Mouse (Mus musculus): ENCODE results near the gene Ift74.
A peak's percentile ranks its signal among the peaks of the same experiment; 100 is the strongest.
"Not testable (repeated sequence)": the region's sequence is repeated elsewhere in the genome, so short reads cannot be mapped to it uniquely, and the experiment has no call there.

Gene Ift74

GRCm38 (mm10) chr4:94613972-94614626, at the start of gene Ift74:
Gene Ift74 (plus strand): TSS chr4:94614491.
- peak; percentile 89 for DNase-seq (ENCODE audit: low read depth, low spot score)

- no peak for DNase-seq (ENCODE audit: low read depth, low spot score)
These were observed 41.6 kb upstream of the Ift74 start for GRCm38 (mm10) chr4:94572677-94573076.

- DNase-seq (ENCODE audit: low read depth, low spot score), result no peak
These were observed 22.4 kb upstream of the Ift74 start for GRCm38 (mm10) chr4:94591765-94592381.

GRCm38 (mm10) chr4:94592709-94593108, 21.6 kb upstream of the Ift74 start:
- DNase-seq (ENCODE audit: low read depth, low spot score), result no peak

GRCm38 (mm10) chr4:94601395-94601794, 12.9 kb upstream of the Ift74 start:
- no peak for DNase-seq (ENCODE audit: low read depth, low spot score)

- no peak for DNase-seq (ENCODE audit: low read depth, low spot score)
These were observed 11.7 kb upstream of the Ift74 start for GRCm38 (mm10) chr4:94602496-94603030.

GRCm38 (mm10) chr4:94603031-94603629, 11.2 kb upstream of the Ift74 start, which contains the start of gene Plaa:
Gene Plaa (minus strand): TSS chr4:94603244.
- peak; percentile 81 for DNase-seq (ENCODE audit: low read depth, low spot score)

- DNase-seq (ENCODE audit: low read depth, low spot score), result no peak
These were observed 9.8 kb upstream of the Ift74 start for GRCm38 (mm10) chr4:94604452-94605019.

GRCm38 (mm10) chr4:94605591-94605990, 8.7 kb upstream of the Ift74 start:
- no peak for DNase-seq (ENCODE audit: low read depth, low spot score)

- DNase-seq (ENCODE audit: low read depth, low spot score), result no peak
These were observed 4.0 kb upstream of the Ift74 start for GRCm38 (mm10) chr4:94610339-94610738.

GRCm38 (mm10) chr4:94614627-94615006, 326 bp downstream of the Ift74 start:
- DNase-seq (ENCODE audit: low read depth, low spot score), result no peak

GRCm38 (mm10) chr4:94620077-94620476, 5.8 kb downstream of the Ift74 start:
- no peak for DNase-seq (ENCODE audit: low read depth, low spot score)

GRCm38 (mm10) chr4:94643141-94643540, 28.9 kb downstream of the Ift74 start:
- no peak for DNase-seq (ENCODE audit: low read depth, low spot score)

- DNase-seq (ENCODE audit: low read depth, low spot score), result no peak
These were observed 35.6 kb downstream of the Ift74 start, which contains the start of gene Lrrc19 for GRCm38 (mm10) chr4:94649920-94650319. Gene Lrrc19 (minus strand): TSS chr4:94650144.

- not testable (repeated sequence) for DNase-seq (ENCODE audit: low read depth, low spot score)
These were observed 36.3 kb downstream of the Ift74 start for GRCm38 (mm10) chr4:94650426-94651175.

GRCm38 (mm10) chr4:94669718-94670117, 55.4 kb downstream of the Ift74 start:
- no peak for DNase-seq (ENCODE audit: low read depth, low spot score)

- no peak for DNase-seq (ENCODE audit: low read depth, low spot score)
These were observed 66.4 kb downstream of the Ift74 start for GRCm38 (mm10) chr4:94680662-94681061.

GRCm38 (mm10) chr4:94681181-94681580, 66.9 kb downstream of the Ift74 start:
- DNase-seq (ENCODE audit: low read depth, low spot score), result no peak

GRCm38 (mm10) chr4:94682029-94682428, 67.7 kb downstream of the Ift74 start:
- no peak for DNase-seq (ENCODE audit: low read depth, low spot score)

GRCm38 (mm10) chr4:94683305-94683704, 69.0 kb downstream of the Ift74 start:
- DNase-seq (ENCODE audit: low read depth, low spot score), result no peak

GRCm38 (mm10) chr4:94689804-94690203, 75.5 kb downstream of the Ift74 start:
- not testable (repeated sequence) for DNase-seq (ENCODE audit: low read depth, low spot score)

Data from WW6 (cell line).